Mouse (Mus musculus) liver, embryonic 14.5 days (tissue): Measurements from ENCODE around the gene Smoc2.

Source experiments
- CTCF ChIP-seq: IDR thresholded peaks from 2 replicates; pipeline ENCODE4 v1.5.1; 2016; ENCODE audit warnings: antibody characterized with exemption, low read depth, control low read depth
- EP300 ChIP-seq: IDR thresholded peaks from 2 replicates; pipeline ENCODE4 v1.6.1; 2016; ENCODE audit warnings: antibody characterized with exemption, low read depth

- TF ChIP-seq CTCF (no peak), EP300 (no peak)
Observed at GRCm38 (mm10) chr17:14340736-14341135, 61.4 kb downstream of the Smoc2 start.
